Comparison of ENCODE assay signal across 35 mouse cellular contexts in genomic region chr17:64286836-64287235, GRCm38 (mm10).
"Had no signal": no experiment of that assay in that cellular context is flagged by ENCODE, and none has a peak within 500 bp of the region (broad histone marks: within the 10 kb centered on the region; RNA-seq: fewer than 3 reads in every experiment).

No protein-coding gene starts in this region.

- DNase-seq: heart, postnatal 10 days; heart, postnatal 14 days; heart, postnatal 36 days; heart, postnatal 4 days; kidney, adult 11 months; kidney, adult 18-20 months; kidney, adult 2 months; kidney, adult 8-10 months; kidney, adult 9 months; kidney, postnatal 10 days; kidney, postnatal 14 days; kidney, postnatal 25 days; kidney, postnatal 36 days; kidney, postnatal 4 days; layer of hippocampus, adult 9-11 months; layer of hippocampus, postnatal 36 days had no signal

- H3K27ac ChIP-seq: heart, embryonic 10.5 days; heart, embryonic 13.5 days; heart, embryonic 15.5 days; hindbrain, embryonic 10.5 days; hindbrain, embryonic 12.5 days; hindbrain, embryonic 13.5 days; hindbrain, embryonic 14.5 days; hindbrain, embryonic 15.5 days; hindbrain, postnatal 0 days; intestine, embryonic 15.5 days; kidney, embryonic 15.5 days; kidney, postnatal 0 days; left cerebral cortex, adult 2 months had no signal

- H3K9me3 ChIP-seq: heart, embryonic 10.5 days; heart, embryonic 12.5 days; heart, embryonic 13.5 days; heart, embryonic 15.5 days; hindbrain, embryonic 10.5 days; hindbrain, embryonic 12.5 days; hindbrain, embryonic 13.5 days; hindbrain, embryonic 15.5 days; intestine, embryonic 15.5 days; kidney, embryonic 15.5 days had no signal

- H3K4me3 ChIP-seq: heart, embryonic 10.5 days; heart, embryonic 12.5 days; heart, embryonic 13.5 days; heart, embryonic 15.5 days; hindbrain, embryonic 10.5 days; hindbrain, embryonic 12.5 days; hindbrain, embryonic 13.5 days; hindbrain, embryonic 15.5 days; intestine, embryonic 15.5 days; kidney, embryonic 15.5 days; left cerebral cortex, adult 2 months had no signal

- H3K4me1 ChIP-seq: heart, embryonic 10.5 days; heart, embryonic 12.5 days; heart, embryonic 13.5 days; heart, embryonic 15.5 days; hindbrain, embryonic 10.5 days; hindbrain, embryonic 12.5 days; hindbrain, embryonic 13.5 days; hindbrain, embryonic 15.5 days; intestine, embryonic 15.5 days; kidney, embryonic 15.5 days had no signal

- H3K4me2 ChIP-seq: heart, embryonic 11.5 days; heart, embryonic 12.5 days; heart, embryonic 13.5 days; heart, embryonic 15.5 days; hindbrain, embryonic 12.5 days; hindbrain, embryonic 13.5 days; hindbrain, embryonic 14.5 days; hindbrain, embryonic 15.5 days; intestine, embryonic 15.5 days; kidney, embryonic 15.5 days had no signal

- ATAC-seq: hindbrain, embryonic 16.5 days; hindbrain, postnatal 0 days; inflammation-experienced regulatory T-cells, adult 6 months; intestine, embryonic 15.5 days; intestine, embryonic 16.5 days; intestine, postnatal 0 days had no signal

- H3K27me3 ChIP-seq: heart, embryonic 12.5 days; heart, embryonic 13.5 days; heart, embryonic 15.5 days; hindbrain, embryonic 12.5 days; hindbrain, embryonic 13.5 days; hindbrain, embryonic 15.5 days; intestine, embryonic 15.5 days; kidney, embryonic 15.5 days had no signal

- H3K9ac ChIP-seq: heart, embryonic 12.5 days; heart, embryonic 13.5 days; heart, embryonic 15.5 days; hindbrain, embryonic 12.5 days; hindbrain, embryonic 13.5 days; hindbrain, embryonic 14.5 days; hindbrain, embryonic 15.5 days; intestine, embryonic 15.5 days; kidney, embryonic 15.5 days had no signal
